Mouse (Mus musculus): Measurements from ENCODE around the gene Nlrp4b.
"Not testable (repeated sequence)": the region's sequence is repeated elsewhere in the genome, so short reads cannot be mapped to it uniquely, and the experiment has no call there.

Gene Nlrp4b

GRCm38 (mm10) chr7:10687489-10687888, at the start of gene Nlrp4b:
Gene Nlrp4b (plus strand): TSS chr7:10687789.
- DNase-seq (ENCODE audit: extremely low read depth, insufficient read length, low spot score), result no peak

- DNase-seq (ENCODE audit: extremely low read depth, insufficient read length, low spot score), result no peak
Observed at GRCm38 (mm10) chr7:10754264-10754663, 66.7 kb downstream of the Nlrp4b start, which contains the start of gene Vmn1r71. Gene Vmn1r71 (minus strand): TSS chr7:10754364.

GRCm38 (mm10) chr7:10757551-10757950, 70.0 kb downstream of the Nlrp4b start:
- DNase-seq (ENCODE audit: extremely low read depth, insufficient read length, low spot score), result not testable (repeated sequence)

Measured in 3134 (cell line).